Mouse (Mus musculus): ENCODE data around the gene Rab8a. TPM values are rescaled to one million over a fixed set of nuclear protein-coding genes. Genes with fewer than 3 reads are reported as not detected.

Gene Rab8a
- polyA plus RNA-seq, 1 experiment, result 67.4 TPM

DNA sequence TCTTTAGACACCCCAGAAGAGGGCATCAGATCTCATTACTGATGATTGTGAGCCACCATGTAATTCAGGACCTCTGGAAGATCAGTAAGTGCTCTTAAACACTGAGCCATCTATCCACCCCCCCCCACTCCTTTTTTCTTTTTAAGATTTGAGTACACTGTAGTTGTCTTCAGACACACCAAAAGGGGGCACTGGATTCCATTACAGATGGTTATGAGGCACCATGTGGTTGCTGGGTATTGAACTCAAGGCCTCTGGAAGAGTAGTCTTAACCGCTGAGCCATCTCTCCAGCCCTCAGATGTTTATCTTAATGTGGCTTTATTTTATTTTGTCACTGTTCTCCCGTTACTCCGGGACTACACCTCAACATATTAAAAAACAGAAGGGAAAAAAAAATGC is 993 bp upstream of the Rab8a start:
- Histone ChIP-seq H3K4me1 (ENCODE audit: control insufficient read depth, insufficient read depth, low read length) (peaks cover 11% of the 10 kb centered on the region), H3K4me3 (replicated peaks; ENCODE audit: extremely low read depth, low read depth, low read length) (peak overlapping the region; percentile 80)
- TF ChIP-seq CTCF (IDR thresholded peaks at IDR 0.05; ENCODE audit: insufficient read depth, low read length) (no peak), POLR2A (IDR thresholded peaks at IDR 0.05; ENCODE audit: borderline replicate concordance, extremely low read depth, low read depth, low read length) (no peak)
- DNase-seq, result no peak
- 51% methylated on average over 3 of the region's 3 CpGs for WGBS

- no peak for DNase-seq
- H3K4me3 ChIP-seq (replicated peaks; ENCODE audit: extremely low read depth, low read depth, low read length), result no peak overlapping the region
- TF ChIP-seq POLR2A (IDR thresholded peaks at IDR 0.05; ENCODE audit: borderline replicate concordance, extremely low read depth, low read depth, low read length), result no peak
- TF ChIP-seq CTCF (IDR thresholded peaks at IDR 0.05; ENCODE audit: insufficient read depth, low read length), result no peak
- H3K4me1 ChIP-seq (ENCODE audit: control insufficient read depth, insufficient read depth, low read length), result peaks cover 11% of the 10 kb centered on the region
These were observed 1.8 kb downstream of the Rab8a start for GRCm38 (mm10) chr8:72162821-72163220.

GRCm38 (mm10) chr8:72169098-72169668 is 8.2 kb downstream of the Rab8a start:
- no peak for DNase-seq
- WGBS, result 84% methylated on average over 3 of the region's 3 CpGs
- H3K4me1 ChIP-seq (ENCODE audit: control insufficient read depth, insufficient read depth, low read length), result no peaks in the 10 kb centered on the region

DNA sequence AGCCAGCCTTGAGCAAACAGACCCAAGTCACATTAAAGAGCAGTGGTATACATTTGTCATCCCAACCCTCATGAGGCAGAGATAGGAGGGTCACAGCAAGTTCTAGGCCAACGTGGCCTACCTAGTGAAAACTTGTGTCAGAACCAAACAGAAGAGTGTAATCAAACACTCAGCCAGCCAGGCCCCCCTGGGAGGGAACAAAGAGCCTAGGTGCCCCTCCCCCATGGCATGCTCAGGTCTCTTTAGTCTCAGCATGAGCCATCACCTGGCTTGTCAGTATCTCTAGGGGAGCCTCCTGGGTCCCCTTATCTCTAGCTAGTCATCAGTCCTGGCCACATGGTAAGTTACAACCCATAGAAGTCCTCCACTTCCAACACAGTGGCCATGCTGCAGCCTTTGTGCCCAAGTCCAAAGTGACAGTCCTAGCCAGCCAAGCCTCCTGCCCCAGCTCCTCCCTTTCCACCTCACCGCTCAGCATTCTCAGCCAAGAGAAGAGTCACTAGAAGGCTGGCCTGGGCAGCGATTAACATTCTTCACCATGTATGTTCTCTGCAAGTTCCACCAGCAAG is 8.8 kb downstream of the Rab8a start:
- TF ChIP-seq CTCF (IDR thresholded peaks at IDR 0.05; ENCODE audit: insufficient read depth, low read length), result no peak
- no peak for TF ChIP-seq POLR2A (IDR thresholded peaks at IDR 0.05; ENCODE audit: borderline replicate concordance, extremely low read depth, low read depth, low read length)
- H3K4me1 ChIP-seq (ENCODE audit: control insufficient read depth, insufficient read depth, low read length), result no peaks in the 10 kb centered on the region
- 68% methylated on average over 3 of the region's 3 CpGs for WGBS
- H3K4me3 ChIP-seq (replicated peaks; ENCODE audit: extremely low read depth, low read depth, low read length), result no peak overlapping the region
- no peak for DNase-seq

More at GRCm38 (mm10) chr8:72169098-72169668, 8.2 kb downstream of the Rab8a start:
- TF ChIP-seq CTCF (IDR thresholded peaks at IDR 0.05; ENCODE audit: insufficient read depth, low read length) (no peak), POLR2A (IDR thresholded peaks at IDR 0.05; ENCODE audit: borderline replicate concordance, extremely low read depth, low read depth, low read length) (no peak)
- H3K4me3 ChIP-seq (replicated peaks; ENCODE audit: extremely low read depth, low read depth, low read length), result no peak overlapping the region

DNA sequence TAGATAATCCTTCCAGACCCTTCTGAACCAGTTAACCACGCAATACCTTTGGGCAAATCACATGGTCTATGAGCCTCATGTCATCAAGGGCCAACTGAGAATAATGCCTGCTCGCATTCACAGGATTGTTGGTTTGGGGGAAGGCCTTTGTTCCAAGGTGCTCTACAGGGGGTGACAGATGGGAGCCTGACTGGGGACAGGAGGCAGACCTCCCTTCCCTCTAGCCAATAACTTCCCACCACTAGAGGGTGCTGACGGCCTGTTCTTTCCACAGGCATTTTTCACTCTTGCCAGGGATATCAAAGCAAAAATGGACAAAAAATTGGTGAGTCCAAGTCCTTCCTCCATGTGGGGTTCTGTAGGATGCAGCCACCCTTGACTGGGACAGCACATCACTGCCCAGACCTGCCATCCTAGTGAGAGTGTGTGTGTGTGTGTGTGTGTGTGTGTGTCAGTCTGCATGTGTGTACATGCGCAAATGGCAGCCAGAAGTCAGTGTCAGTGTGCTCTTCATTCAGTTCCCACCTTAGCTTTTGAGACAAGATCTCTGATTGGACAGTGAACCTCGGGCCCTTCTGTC is 16.4 kb downstream of the Rab8a start:
- Histone ChIP-seq H3K4me3 (replicated peaks; ENCODE audit: extremely low read depth, low read depth, low read length) (no peak overlapping the region), H3K4me1 (ENCODE audit: control insufficient read depth, insufficient read depth, low read length) (no peaks in the 10 kb centered on the region)
- DNase-seq, result peak; percentile 69
- 60% methylated on average over 5 of the region's 5 CpGs for WGBS
- TF ChIP-seq POLR2A (IDR thresholded peaks at IDR 0.05; ENCODE audit: borderline replicate concordance, extremely low read depth, low read depth, low read length) (no peak), CTCF (IDR thresholded peaks at IDR 0.05; ENCODE audit: insufficient read depth, low read length) (peak; percentile 80)

DNA sequence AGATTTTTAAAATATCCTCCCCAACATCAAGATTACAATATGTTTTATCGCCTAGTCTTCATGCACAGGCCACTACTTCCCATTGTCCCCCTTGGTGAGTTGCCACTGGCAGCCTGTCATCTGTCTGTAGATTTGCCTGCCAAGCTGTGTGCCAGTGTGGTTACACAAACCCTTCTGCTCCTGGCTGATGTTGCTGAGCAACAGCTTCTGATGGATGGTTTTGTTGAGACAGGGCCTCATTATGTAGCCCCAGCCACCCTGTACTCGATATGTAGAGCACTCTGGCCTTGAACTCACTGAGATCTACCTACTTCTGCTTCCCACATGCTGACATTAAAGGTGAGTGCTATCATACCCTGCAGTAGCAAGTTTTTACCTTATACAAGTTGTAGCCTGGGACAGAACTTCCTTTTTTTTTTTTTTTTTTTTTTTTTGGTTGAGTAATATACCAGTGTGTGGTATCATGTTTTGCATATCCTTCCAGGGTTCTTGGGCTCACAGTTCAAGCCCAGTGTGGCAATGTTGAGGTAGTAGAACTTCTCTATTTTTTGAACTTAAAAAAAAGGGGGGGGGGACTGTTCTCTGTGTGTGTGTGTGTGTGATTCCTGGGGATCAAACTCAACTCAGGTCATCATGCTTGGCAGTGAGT is 22.7 kb downstream of the Rab8a start:
- H3K4me1 ChIP-seq (ENCODE audit: control insufficient read depth, insufficient read depth, low read length), result no peaks in the 10 kb centered on the region
- DNase-seq, result no peak
- TF ChIP-seq POLR2A (IDR thresholded peaks at IDR 0.05; ENCODE audit: borderline replicate concordance, extremely low read depth, low read depth, low read length), result no peak
- no peak for TF ChIP-seq CTCF (IDR thresholded peaks at IDR 0.05; ENCODE audit: insufficient read depth, low read length)
- WGBS, result 62% methylated on average over 2 of the region's 2 CpGs
- no peak overlapping the region for H3K4me3 ChIP-seq (replicated peaks; ENCODE audit: extremely low read depth, low read depth, low read length)

DNA sequence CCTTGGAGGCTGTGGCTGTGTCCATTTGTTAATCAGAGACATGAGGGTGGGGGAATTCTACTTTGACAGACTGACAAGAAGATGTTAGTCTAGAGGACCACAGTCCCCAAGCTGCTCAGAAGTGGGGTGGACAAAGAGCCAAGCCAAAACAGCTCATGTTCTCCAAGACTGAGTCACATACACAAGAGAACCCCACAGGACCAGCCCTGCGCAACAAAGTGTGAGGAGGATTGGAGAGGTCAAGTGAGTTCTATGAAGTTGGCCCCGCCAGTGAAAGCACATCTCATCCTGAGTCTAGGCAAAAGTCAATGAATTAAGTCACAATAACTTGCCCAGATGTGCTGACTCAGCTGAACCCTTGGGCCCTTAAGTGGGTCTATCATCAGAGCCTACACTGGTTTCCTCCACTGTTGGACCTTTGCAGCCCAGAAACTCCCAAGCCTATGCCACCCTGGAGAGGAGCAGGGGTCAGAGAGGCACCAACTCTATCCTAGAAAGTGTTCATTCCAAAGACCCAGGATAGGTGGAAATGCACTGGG is 26.9 kb downstream of the Rab8a start:
- H3K4me3 ChIP-seq (replicated peaks; ENCODE audit: extremely low read depth, low read depth, low read length), result no peak overlapping the region
- DNase-seq, result no peak
- WGBS, result 88% methylated on average over 2 of the region's 2 CpGs
- H3K4me1 ChIP-seq (ENCODE audit: control insufficient read depth, insufficient read depth, low read length), result no peaks in the 10 kb centered on the region
- no peak for TF ChIP-seq POLR2A (IDR thresholded peaks at IDR 0.05; ENCODE audit: borderline replicate concordance, extremely low read depth, low read depth, low read length)
- no peak for TF ChIP-seq CTCF (IDR thresholded peaks at IDR 0.05; ENCODE audit: insufficient read depth, low read length)

DNA sequence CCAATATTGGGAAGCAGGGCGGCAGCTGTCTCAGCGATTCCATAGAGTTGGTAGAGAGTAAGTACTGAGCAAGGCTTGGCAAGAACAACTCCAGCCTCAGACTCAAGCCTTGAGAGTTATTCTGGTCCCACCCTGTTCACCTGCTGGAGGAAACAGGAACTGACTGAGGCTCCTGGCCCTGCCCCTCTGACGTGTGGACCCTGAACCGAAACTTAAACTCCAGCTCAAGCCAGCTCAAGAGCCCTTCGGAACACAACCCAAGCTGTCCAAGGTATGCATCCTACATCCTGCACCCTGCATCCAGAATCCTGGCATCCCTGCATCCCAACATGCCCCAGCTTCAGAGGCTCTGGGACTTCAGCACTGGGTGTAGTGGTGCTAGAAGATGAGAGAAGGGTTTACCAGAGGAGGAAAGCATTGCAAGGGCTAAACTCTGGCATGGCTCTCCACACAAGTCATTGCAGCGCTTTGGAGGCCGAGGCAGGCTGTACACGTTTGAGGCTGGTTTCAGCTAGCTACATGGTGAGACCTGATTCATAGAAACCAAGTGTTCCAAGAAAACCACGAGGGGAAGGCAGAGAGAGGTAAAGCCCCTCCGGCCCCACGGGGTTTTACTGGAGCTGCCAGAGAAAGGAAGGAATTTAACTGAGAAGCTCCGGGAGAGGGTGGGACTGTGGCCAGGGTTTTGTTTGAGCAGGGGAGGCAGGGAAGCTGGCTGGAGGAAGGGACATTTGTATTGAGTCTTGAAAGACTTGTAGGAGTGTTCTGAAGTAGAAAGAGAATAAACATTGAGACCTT is 28.6 kb downstream of the Rab8a start, which contains the start of gene Hsh2d:
Gene Hsh2d, plus strand, starts transcription at position 222 of the 798 bp plus-strand sequence.
- Histone ChIP-seq H3K4me1 (ENCODE audit: control insufficient read depth, insufficient read depth, low read length) (no peaks in the 10 kb centered on the region), H3K4me3 (replicated peaks; ENCODE audit: extremely low read depth, low read depth, low read length) (peak within 1 kb of the TSS; percentile 47)
- DNase-seq, result peak; percentile 30
- TF ChIP-seq CTCF (IDR thresholded peaks at IDR 0.05; ENCODE audit: insufficient read depth, low read length) (no peak), POLR2A (IDR thresholded peaks at IDR 0.05; ENCODE audit: borderline replicate concordance, extremely low read depth, low read depth, low read length) (peak; percentile 27; the same call in 1 of the 2 replicates)
- 40% methylated on average over 12 of the region's 12 CpGs for WGBS

DNA sequence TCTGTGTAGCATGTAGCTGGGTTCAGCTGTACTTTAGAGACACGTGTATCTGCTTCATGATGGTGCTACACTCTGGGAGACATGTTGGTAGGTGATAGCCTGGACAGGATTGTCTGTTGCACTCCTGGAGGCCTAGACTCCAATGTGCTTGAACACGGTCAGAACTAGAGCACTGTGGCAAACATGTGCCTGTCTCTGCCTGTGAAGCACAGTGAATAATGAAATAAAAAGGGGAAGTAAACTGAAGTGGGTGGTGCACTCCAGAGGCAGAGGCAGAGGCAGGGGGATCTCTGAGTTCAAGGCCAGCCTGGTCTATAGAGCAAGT is 29.2 kb downstream of the Rab8a start:
- no peak for DNase-seq
- WGBS, result 44% methylated on average over 2 of the region's 2 CpGs
- TF ChIP-seq CTCF (IDR thresholded peaks at IDR 0.05; ENCODE audit: insufficient read depth, low read length) (no peak), POLR2A (IDR thresholded peaks at IDR 0.05; ENCODE audit: borderline replicate concordance, extremely low read depth, low read depth, low read length) (no peak)
- no peaks in the 10 kb centered on the region for H3K4me1 ChIP-seq (ENCODE audit: control insufficient read depth, insufficient read depth, low read length)
- peak overlapping the region; percentile 47 for H3K4me3 ChIP-seq (replicated peaks; ENCODE audit: extremely low read depth, low read depth, low read length)
